Mouse (Mus musculus) T-cell, adult 2 months (primary cell): ENCODE results near the gene Cck.
A peak's percentile ranks its signal among the peaks of the same experiment; 100 is the strongest.
"Not testable (repeated sequence)": the region's sequence is repeated elsewhere in the genome, so short reads cannot be mapped to it uniquely, and the experiment has no call there.

Experiments used
- DNase-seq: peaks from one replicate; pipeline ENCODE4 v3.0.0; 2022; ENCODE audit warnings: low spot score

Gene Cck

DNA sequence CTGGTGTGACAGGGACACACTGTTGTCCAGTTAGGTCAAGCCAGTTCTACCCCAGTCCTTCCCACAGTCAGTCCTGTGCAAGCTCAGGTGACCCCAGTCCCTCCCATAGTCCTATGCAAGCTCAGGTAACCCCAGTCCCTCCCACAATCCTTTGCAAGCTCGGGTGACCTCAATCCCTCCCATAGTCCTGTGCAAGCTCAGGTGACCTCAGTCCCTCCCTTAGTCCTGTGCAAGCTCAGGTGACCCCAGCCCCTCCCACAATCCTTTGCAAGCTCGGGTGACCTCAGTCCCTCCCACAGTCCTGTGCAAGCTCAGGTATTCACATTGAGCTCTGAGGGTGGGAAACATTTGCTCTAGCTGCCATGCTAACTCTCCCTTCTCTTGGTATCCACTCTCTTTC lies 35.5 kb downstream of the Cck start:
- no peak for DNase-seq

GRCm38 (mm10) chr9:121458466-121458865 lies 37.0 kb downstream of the Cck start:
- DNase-seq = peak; percentile 36

DNA sequence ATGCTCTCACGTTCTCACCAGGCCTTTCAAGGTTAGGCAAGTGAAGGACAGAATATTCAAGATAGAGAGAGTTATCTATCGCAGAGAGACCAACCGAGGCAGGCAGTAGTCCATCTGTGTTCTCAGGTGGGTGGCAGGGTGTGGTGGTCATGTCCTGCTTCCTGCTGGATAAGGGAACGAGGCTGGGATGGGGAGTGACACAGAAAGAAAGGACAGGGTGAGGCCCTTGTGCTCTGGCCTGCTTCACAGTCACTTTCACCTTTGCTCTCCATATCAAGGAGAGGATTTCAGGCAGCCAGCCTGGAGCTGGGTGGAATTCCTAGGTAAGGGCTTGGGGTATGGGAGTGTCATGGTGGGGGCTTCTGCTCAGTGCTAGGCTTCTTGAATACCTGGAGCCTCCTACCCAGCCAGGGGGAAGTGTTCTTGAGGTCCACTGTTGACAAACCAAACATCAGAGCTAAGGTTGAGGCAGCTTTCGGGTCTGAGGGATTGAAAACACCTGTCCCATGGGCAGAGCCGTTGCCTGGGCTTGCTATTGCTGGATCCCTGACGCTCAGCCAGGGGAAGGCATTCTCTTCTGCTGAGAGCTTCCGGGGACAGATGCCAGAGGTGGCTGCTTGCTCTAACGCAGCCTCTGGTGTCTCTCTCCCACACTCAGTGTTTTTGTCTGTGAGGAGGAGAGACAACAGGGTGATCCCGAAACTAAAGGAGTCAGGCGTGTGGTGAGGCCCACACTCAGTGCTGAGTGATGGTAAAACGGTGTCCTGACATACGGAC lies 38.6 kb downstream of the Cck start:
- DNase-seq = no peak

DNA sequence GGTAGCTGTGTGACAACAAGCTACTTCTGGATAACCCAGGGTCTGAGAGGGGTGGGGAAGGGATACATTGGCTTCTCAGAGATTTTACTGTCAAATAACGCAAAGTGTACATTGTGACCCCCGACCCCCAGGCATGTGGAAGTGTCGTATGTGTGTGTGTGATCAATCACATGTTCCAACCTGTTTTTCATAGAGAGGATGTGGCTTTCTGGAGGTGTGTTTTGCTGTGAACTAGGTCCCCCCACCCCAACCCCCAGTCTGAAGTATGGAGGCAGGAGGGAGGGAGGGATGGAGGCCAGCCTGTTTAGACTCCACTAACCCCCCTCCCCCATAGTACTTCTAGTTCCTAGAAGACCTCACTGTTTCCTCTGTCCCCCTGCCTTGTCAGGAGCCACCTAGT lies 40.6 kb downstream of the Cck start:
- peak; percentile 84 for DNase-seq

- not testable (repeated sequence) for DNase-seq
Observed at GRCm38 (mm10) chr9:121452342-121452942, 43.1 kb downstream of the Cck start.

- no peak for DNase-seq
Observed at GRCm38 (mm10) chr9:121446431-121446831, 49.1 kb downstream of the Cck start.

DNA sequence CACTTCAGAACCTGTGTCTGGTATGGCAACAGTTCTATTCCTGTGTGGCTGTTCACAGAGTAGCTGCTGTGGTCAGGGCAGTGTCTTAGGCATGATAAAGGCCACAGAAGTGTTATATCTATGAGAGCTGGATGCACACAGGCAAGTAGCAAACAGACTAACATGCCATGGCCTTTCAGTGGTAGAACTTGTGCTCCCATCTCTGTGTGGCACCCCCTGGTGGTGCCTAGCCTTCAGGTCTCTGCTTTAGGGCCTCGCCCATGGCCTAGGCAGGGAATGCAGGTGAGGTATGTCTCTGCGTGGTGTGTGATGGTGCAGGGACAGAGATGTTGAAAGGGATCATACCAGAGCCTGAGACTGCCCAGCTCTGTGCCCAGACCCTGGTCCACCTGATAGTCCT lies 50.1 kb downstream of the Cck start:
- DNase-seq = peak; percentile 18

GRCm38 (mm10) chr9:121444367-121444707 lies 51.2 kb downstream of the Cck start:
- DNase-seq = no peak

DNA sequence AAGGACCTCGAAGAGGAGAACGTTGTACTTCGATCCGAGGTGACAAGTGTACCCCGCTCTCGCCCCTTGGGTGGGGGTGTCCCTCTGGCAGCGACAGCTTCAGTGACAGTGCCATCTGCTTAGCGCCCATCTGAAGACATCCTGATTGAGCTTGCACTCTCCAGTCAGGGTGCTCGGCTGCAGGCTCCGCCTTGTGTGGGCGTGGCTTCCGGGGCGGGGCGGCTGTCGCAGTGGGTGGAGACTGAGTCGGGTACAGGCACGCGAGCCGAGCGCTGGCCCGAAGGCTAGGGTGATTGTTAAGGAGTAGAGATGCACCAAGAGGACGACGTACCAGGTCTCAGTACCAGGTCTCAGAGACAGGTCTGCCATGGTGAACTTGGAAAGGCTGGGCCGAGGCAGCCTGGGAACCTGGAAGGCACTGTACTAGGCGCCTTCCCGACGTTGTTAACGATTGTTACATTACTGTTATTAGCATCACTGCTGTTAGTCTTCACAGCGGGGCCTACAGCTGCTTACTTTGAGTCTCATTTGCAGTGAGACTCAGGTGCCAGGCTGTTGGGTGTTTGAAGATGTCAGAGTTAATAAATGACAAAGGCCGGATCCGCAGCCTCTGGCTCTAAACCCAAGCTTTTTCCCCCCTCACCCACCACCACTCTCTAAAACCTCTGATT lies 51.7 kb downstream of the Cck start:
- no peak for DNase-seq

- DNase-seq = no peak
Observed at GRCm38 (mm10) chr9:121442145-121442544, 53.3 kb downstream of the Cck start.
